Mouse (Mus musculus) gastrocnemius, adult 2 months (tissue): ENCODE measurements around the gene Lmbr1. TPM values are rescaled to one million over a fixed set of nuclear protein-coding genes. Genes with fewer than 3 reads are reported as not detected.

Experiments
- DNase-seq: peaks from one replicate; pipeline ENCODE4 v3.0.0; 2022
- H3K27ac ChIP-seq: fragments of 200-600 bp; 2 replicates; pipeline ENCODE4 v1.8.1; 2022; ENCODE audit warnings: mild to moderate bottlenecking
- H3K4me3 ChIP-seq: fragments of 200-600 bp; 2 replicates; pipeline ENCODE4 v1.8.1; 2022; ENCODE audit warnings: mild to moderate bottlenecking, moderate library complexity
- CTCF ChIP-seq: fragments of 200-600 bp; IDR thresholded peaks from 2 replicates; pipeline ENCODE4 v1.8.1; 2022; ENCODE audit warnings: antibody characterized with exemption, mild to moderate bottlenecking, moderate library complexity
- intact Hi-C: fragments of 180-260 bp; cut with DNase I; formaldehyde crosslinking; loops from one replicate; pipeline ENCODE4 v1.15.1; 2025
- total RNA-seq, 2 experiments: library from RNA; stranded (reverse); gene quantifications; 2 replicates each; pipeline ENCODE4 v1.2.3; 2021

Lmbr1 gene
- total RNA-seq, 2 experiments from 2014 or later, result 9.0 to 9.8 TPM

DNA sequence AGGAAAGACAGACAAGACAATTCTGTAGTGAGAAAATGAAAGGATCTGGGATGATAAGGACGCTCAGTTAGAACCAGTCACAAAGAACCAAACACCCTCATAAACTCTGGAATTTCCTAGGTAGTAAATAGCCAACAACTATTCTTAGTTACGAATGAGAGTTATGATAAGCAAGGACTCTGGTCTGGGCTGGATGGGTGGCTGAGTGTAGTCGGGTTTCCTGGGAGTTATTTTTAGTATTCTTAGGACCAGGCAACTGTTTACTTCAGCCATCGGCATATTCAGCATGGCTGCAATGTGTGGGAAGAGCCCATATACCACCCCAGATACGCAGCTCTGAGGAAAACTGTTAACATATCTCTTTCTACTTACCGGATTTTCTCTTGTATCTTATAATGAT, 14.7 kb downstream of the Lmbr1 start:
- DNase-seq, result peak; percentile 34
- Histone ChIP-seq H3K27ac (peak overlapping the region; percentile 88), H3K4me3 (peak overlapping the region; percentile 44)
- intact Hi-C loops, result no loop called here
- no peak for TF ChIP-seq CTCF

DNA sequence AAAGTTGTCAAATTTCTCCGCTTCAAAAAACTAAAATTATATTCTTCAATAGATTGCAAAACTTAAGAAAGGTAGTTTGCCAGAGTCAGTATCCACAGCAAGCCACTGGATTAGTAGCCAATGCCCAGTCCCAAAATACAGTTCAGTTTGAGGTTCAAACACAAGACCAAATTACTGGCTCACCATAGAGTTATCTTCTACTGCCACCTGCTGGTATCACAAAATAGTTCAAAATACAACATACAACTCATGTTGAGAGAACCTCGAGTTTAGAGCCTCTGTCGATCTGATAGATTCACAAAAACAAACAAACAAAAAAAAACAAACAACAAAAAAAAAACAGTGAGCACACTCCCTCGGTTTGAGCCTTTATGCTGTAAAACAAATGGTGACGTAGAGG, 42.4 kb downstream of the Lmbr1 start:
- intact Hi-C loops, result loop anchor here (10.0 kb wide), 1 partner anchor 881 kb away; no protein-coding TSS in a partner anchor
- DNase-seq, result no peak
- Histone ChIP-seq H3K4me3 (no peak overlapping the region), H3K27ac (no peak overlapping the region)
- peak; percentile 65 for TF ChIP-seq CTCF

DNA sequence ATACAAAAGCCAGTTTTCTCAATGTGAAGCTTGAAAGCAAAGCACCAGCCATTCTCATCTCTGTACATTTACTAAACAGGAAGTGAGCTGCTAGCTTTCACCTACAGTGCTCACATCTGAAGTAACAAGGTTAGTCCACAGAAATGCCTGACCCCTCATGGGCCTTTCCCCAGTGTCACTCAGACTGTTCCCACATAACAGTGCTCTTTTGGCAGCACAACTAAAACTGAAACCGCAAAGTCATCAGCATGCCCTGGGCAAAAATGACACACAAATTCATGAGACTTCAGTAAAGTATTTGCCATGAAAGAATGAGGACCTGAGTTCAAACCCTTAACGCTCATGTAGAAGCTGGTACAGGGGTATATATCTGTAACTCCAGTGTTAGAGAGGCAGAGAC, 55.7 kb downstream of the Lmbr1 start:
- intact Hi-C loops, result no loop called here
- TF ChIP-seq CTCF, result no peak

DNA sequence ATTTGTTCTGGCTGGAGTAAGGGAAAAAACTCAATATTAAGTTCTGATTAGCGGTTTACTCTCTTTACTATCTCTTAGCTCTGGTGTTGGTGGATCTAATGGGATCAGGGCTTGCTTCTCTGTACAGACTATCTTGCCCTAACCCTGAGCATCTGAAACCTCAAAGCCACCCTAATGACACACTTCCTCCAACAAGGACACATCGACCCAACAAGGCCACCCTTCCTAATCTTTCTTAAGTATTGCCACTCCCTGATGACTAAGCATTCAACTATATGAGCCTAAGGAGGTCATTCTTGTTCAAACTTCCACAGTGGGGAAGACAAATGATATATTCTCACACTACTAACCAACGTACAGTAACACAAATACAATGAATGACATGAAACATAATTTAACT, 69.0 kb downstream of the Lmbr1 start:
- Histone ChIP-seq H3K27ac (no peak overlapping the region), H3K4me3 (no peak overlapping the region)
- no peak for TF ChIP-seq CTCF
- no peak for DNase-seq
- intact Hi-C loops, result no loop called here

More for the DNA sequence above, 55.7 kb downstream of the Lmbr1 start:
- H3K4me3 ChIP-seq, result no peak overlapping the region
- no peak overlapping the region for H3K27ac ChIP-seq
- no peak for DNase-seq

DNA sequence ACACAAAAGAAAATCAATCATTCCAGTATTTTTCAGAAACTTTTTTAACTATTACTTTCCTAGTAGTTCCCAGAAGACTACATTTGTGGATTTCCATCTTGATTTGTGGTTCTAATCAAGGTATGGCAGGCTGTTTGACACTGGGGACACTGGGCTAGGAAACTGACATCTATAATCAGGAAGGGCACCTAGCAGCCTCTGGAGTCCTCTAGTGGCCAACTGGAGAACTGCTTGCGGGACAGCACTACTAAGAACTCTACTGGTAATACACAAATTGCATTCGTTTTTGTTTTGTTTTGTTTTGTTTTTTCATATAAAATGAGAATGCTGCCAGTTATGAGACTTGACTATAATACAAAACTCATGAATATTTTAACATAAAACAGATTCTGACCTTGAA, 85.0 kb downstream of the Lmbr1 start:
- Histone ChIP-seq H3K4me3 (no peak overlapping the region), H3K27ac (no peak overlapping the region)
- intact Hi-C loops, result loop anchor here (2.0 kb wide), 1 partner anchor 842 kb away; no protein-coding TSS in a partner anchor
- peak; percentile 97 for TF ChIP-seq CTCF
- peak; percentile 56 for DNase-seq

DNA sequence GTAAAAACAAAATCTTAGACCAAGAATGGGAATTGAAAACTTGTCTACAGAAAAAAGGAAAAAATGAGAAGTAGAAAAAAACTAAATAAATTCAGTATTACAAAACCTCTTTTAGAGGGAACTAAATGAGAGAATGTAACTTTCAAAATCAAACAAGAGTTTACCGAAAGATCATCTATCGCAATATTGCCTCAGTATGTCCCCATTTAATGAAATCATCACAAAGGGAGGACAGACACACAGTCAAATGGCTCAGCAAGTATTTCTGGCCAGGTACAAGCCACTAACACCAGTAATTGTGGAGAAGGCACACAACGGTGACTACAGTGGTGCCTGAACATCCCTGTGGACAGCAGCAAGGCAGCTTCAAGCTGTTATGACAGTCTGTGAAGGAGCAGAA, 88.1 kb downstream of the Lmbr1 start:
- intact Hi-C loops, result no loop called here
- Histone ChIP-seq H3K4me3 (no peak overlapping the region), H3K27ac (no peak overlapping the region)
- no peak for DNase-seq
- no peak for TF ChIP-seq CTCF

DNA sequence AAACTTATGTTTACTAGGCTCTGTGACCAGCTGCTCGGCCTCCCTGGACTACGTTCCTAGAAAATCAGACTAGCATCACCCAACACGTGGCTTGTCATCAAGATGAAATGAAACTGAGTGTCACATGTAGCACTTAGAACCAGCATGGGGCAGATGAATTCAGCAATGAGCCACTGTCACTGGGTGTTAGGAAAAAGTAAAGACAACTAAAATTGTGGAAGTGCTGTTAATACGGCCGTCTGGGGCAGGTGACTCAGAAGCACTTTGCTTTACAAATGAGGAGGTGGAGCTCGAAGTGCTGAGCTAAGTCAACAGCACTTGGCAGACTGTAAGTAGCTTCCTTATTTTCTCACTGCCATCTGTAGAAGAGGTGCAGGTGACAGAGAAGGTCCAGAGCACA, 88.5 kb downstream of the Lmbr1 start:
- H3K4me3 ChIP-seq, result no peak overlapping the region
- DNase-seq, result no peak
- no peak for TF ChIP-seq CTCF
- no peak overlapping the region for H3K27ac ChIP-seq
- intact Hi-C loops, result no loop called here

DNA sequence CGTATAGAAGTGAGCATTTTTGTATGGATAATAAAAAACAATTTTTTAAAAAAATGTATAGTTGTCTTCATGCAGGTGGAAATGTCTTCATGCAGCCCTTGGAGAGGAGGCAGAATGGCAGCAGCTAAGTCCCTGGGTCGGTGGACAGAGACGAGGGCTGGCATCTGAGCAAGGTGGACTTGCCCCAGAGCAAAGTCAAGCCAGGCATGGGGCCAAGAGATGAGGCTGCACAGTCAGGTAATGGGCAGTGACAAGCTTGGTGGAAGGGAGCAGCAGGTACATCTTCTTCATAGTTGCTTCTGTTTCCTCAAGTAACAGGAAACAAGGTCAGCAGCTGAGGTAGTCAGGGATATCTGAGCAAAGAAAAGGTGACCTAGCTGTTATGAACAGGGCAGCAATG, 97.1 kb downstream of the Lmbr1 start:
- Histone ChIP-seq H3K4me3 (no peak overlapping the region), H3K27ac (no peak overlapping the region)
- DNase-seq, result no peak
- intact Hi-C loops, result no loop called here
- no peak for TF ChIP-seq CTCF

DNA sequence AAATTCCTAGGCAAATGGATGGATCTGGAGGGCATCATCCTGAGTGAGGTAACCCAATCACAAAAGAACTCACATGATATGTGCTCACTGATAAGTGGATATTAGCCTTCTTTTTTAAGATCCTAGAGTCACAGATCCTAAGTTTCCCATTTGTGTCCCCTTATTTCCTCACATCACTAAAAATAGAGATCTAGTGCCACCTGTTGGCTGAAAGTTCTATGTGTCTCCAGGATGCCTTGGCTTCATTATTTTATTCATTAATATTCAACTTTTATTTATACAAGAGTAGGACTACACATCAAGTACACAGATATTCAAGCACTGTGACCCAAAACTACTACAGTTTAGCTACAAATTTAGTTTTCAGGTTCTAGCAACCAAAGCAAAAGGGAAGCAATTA, 103.4 kb downstream of the Lmbr1 start:
- no peak overlapping the region for H3K27ac ChIP-seq
- intact Hi-C loops, result no loop called here
- no peak for DNase-seq
- TF ChIP-seq CTCF, result peak; percentile 33
- no peak overlapping the region for H3K4me3 ChIP-seq

DNA sequence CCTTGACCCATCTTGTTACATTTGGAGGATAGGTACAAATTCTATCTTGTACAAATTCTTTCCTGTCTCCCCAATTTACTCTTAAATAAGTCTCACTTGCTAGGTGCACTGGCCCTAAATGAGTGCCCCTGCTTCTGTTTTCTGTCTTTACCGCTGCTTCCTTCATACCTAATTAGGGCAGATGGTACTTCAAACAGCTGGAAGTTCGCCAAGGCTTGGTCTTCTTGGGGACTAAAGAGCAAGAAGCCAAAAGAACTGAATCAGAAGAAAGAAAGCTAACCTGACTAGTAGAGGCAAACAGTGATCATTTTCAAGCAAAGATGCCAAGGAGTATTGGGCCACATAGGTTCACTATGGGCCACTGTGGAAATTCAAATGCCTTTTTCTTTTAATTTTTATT, 104.8 kb downstream of the Lmbr1 start:
- intact Hi-C loops, result no loop called here
- no peak for TF ChIP-seq CTCF
- Histone ChIP-seq H3K4me3 (no peak overlapping the region), H3K27ac (no peak overlapping the region)
- DNase-seq, result no peak

DNA sequence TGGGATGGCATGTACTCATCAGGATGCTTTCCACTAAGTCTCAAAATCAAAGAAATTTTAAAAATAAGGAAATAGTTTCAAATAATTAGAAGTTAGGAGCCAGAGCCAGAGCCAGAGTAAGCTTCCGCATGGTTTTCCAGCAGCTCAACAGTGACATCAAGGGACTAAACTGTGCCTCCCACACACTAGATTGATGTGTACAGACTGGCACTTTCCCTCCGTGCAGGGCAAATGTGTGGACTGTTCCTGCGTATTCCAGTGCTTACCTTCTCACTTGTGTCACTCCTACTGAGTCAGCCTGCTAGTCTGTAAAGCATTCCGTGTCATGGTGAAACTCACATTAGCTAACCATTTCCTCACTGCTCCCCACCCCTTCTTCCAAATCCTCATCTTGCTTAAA, 107.3 kb downstream of the Lmbr1 start:
- intact Hi-C loops, result no loop called here
- Histone ChIP-seq H3K27ac (no peak overlapping the region), H3K4me3 (no peak overlapping the region)
- DNase-seq, result no peak
- TF ChIP-seq CTCF, result no peak

DNA sequence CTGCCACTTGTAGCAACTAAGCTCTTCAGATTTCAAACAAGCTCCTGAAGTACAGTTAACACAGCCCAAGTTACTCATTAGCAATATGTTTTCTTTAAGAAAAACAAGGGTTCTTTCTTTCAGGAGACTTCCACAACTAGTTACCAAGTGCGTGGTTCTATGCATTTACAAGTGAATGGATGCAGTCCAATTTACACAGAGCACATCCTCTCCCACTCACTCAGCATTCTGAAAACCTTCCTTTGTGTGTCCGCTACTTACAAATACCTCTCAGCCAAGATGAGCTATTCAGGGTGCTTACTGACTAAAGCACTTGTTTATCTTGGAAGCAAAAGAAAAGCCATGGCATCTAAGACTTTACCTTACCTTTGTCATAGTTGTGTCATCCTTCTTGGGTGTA, 124.3 kb downstream of the Lmbr1 start:
- DNase-seq, result no peak
- H3K4me3 ChIP-seq, result no peak overlapping the region
- intact Hi-C loops, result no loop called here
- no peak for TF ChIP-seq CTCF
- no peak overlapping the region for H3K27ac ChIP-seq

DNA sequence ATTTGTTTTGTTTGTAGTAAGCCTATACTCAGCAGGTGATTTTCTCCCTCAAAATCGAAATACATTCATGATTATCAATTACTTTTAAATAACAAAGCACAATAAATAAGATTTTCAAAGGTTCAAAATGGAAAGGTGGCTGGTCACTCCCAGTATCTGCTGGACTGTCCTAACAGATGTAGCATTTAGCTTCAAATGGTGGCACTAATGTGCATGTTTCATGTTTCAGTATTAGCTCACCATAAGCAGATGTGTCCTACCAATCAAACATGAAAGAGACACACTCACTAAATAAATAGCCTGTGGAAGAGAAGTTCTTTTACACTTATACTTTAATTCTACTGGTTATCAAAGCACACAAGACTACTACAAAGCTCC, 126.7 kb downstream of the Lmbr1 start:
- intact Hi-C loops, result no loop called here
- TF ChIP-seq CTCF, result no peak
- no peak for DNase-seq
- Histone ChIP-seq H3K27ac (no peak overlapping the region), H3K4me3 (no peak overlapping the region)

DNA sequence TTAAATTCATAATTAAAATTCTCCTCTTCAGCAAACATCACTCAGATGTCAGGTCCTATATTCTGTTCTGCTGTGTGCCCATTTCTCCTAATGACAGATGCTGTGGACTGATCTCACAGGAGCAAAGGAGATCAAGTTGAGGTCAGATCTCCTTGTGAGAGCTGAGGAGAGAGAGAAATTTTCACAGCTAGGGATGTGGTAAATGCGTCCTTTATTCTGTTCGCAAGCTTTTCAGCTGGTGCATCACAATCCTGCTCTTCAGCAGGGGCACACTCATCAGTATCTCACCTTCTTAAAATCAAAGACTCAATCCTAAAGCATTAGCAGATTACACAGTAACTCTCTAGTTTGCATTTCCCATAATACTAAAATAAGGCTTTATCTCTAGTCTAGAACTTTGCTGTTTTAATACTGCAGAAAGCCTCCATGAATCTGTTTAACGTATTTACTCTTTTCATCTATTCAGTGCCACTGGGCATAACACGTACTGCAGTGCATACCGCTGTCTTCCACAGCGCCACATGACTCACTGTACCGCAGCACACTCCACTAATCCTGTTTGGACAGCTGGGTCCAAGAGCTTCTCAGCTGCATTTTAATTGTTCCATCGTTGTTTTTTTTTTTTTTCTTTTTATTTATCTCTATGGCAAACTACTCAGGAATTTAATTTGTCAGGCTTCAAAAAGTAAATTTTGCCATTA, 127.2 kb downstream of the Lmbr1 start:
- no peak for TF ChIP-seq CTCF
- Histone ChIP-seq H3K27ac (no peak overlapping the region), H3K4me3 (no peak overlapping the region)
- intact Hi-C loops, result no loop called here
- DNase-seq, result no peak

DNA sequence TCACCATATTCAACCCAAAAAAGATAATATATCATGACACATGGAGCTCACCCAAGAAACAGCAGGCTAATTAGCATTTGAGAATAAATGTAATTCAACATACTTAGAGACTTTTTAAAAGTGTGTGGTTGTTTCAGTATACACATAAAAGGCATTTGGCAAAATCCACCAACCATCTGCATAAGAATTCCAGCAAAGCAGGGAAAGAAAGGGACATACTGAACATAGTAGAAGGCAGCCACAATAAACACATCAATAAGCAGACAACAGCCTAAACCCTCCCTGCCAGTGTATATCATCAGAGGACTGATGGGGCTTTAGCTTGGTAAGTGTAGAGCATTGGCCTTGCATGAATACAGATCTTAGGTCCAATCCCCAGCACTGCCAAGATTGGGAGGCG, 133.4 kb downstream of the Lmbr1 start:
- no peak for DNase-seq
- intact Hi-C loops, result no loop called here
- Histone ChIP-seq H3K27ac (no peak overlapping the region), H3K4me3 (no peak overlapping the region)
- TF ChIP-seq CTCF, result no peak
